Mouse (Mus musculus): ENCODE results near the gene Ccdc85c. TPM values are rescaled to one million over a fixed set of nuclear protein-coding genes. Genes with fewer than 3 reads are reported as not detected.

Ccdc85c gene
- polyA plus RNA-seq, 1 experiment from 2014 or later: 20.4 TPM

GRCm38 (mm10) chr12:108312432-108312851, 37.2 kb upstream of the Ccdc85c start:
- peak overlapping the region; percentile 26; the same call in 1 of the 2 replicates for H3K27ac ChIP-seq (ENCODE audit: low read depth, low read length)
- no peaks in the 10 kb centered on the region for H3K9me3 ChIP-seq (ENCODE audit: control insufficient read depth, low read length)
- H3K4me3 ChIP-seq (ENCODE audit: low read depth, low read length): no peak overlapping the region
- H3K4me2 ChIP-seq: no peak overlapping the region
- no peak overlapping the region for H3K9ac ChIP-seq (ENCODE audit: low read length)
- 23% methylated on average over 6 of the region's 6 CpGs for WGBS
- peak; percentile 41; the same call in 1 of the 2 replicates for ATAC-seq (ENCODE audit: low FRiP score)
- H3K36me3 ChIP-seq (ENCODE audit: control insufficient read depth, insufficient read depth, low read length): no peaks in the 10 kb centered on the region
- H3K4me1 ChIP-seq (ENCODE audit: control insufficient read depth, insufficient read depth, low read length): peaks cover 33% of the 10 kb centered on the region
- H3K27me3 ChIP-seq (ENCODE audit: control insufficient read depth, insufficient read depth, low read length): no peaks in the 10 kb centered on the region
- DNase-seq (ENCODE audit: low spot score, missing footprints): no peak

- Histone ChIP-seq H3K36me3 (ENCODE audit: control insufficient read depth, insufficient read depth, low read length) (no peaks in the 10 kb centered on the region), H3K27ac (ENCODE audit: low read depth, low read length) (no peak overlapping the region)
- no peak for ATAC-seq (ENCODE audit: low FRiP score)
These were observed 36.6 kb upstream of the Ccdc85c start for GRCm38 (mm10) chr12:108311741-108312290.

GRCm38 (mm10) chr12:108310456-108311027, 35.3 kb upstream of the Ccdc85c start:
- no peaks in the 10 kb centered on the region; the same call in 1 of the 2 replicates for H3K27me3 ChIP-seq (ENCODE audit: control insufficient read depth, insufficient read depth, low read length)
- H3K36me3 ChIP-seq (ENCODE audit: control insufficient read depth, insufficient read depth, low read length): no peaks in the 10 kb centered on the region
- DNase-seq (ENCODE audit: low spot score, missing footprints): no peak
- H3K9ac ChIP-seq (ENCODE audit: low read length): no peak overlapping the region
- no peak overlapping the region for H3K27ac ChIP-seq (ENCODE audit: low read depth, low read length)
- ATAC-seq (ENCODE audit: low FRiP score): no peak
- H3K4me1 ChIP-seq (ENCODE audit: control insufficient read depth, insufficient read depth, low read length): peaks cover 32% of the 10 kb centered on the region
- no peak overlapping the region for H3K4me2 ChIP-seq
- no peak overlapping the region for H3K4me3 ChIP-seq (ENCODE audit: low read depth, low read length)
- H3K9me3 ChIP-seq (ENCODE audit: control insufficient read depth, low read length): no peaks in the 10 kb centered on the region
- 73% methylated on average over 7 of the region's 7 CpGs for WGBS

More at GRCm38 (mm10) chr12:108311741-108312290, 36.6 kb upstream of the Ccdc85c start:
- WGBS: 88% methylated on average over 27 of the region's 27 CpGs
- Histone ChIP-seq H3K4me2 (no peak overlapping the region), H3K9ac (ENCODE audit: low read length) (no peak overlapping the region), H3K4me1 (ENCODE audit: control insufficient read depth, insufficient read depth, low read length) (peaks cover 32% of the 10 kb centered on the region), H3K27me3 (ENCODE audit: control insufficient read depth, insufficient read depth, low read length) (no peaks in the 10 kb centered on the region), H3K9me3 (ENCODE audit: control insufficient read depth, low read length) (no peaks in the 10 kb centered on the region), H3K4me3 (ENCODE audit: low read depth, low read length) (no peak overlapping the region)
- no peak for DNase-seq (ENCODE audit: low spot score, missing footprints)

- 83% methylated on average over 4 of the region's 4 CpGs for WGBS
- Histone ChIP-seq H3K9ac (ENCODE audit: low read length) (no peak overlapping the region), H3K9me3 (ENCODE audit: control insufficient read depth, low read length) (no peaks in the 10 kb centered on the region), H3K27ac (ENCODE audit: low read depth, low read length) (no peak overlapping the region), H3K4me1 (ENCODE audit: control insufficient read depth, insufficient read depth, low read length) (peaks cover 32% of the 10 kb centered on the region), H3K4me3 (ENCODE audit: low read depth, low read length) (no peak overlapping the region), H3K4me2 (no peak overlapping the region), H3K27me3 (ENCODE audit: control insufficient read depth, insufficient read depth, low read length) (no peaks in the 10 kb centered on the region; the same call in 1 of the 2 replicates), H3K36me3 (ENCODE audit: control insufficient read depth, insufficient read depth, low read length) (no peaks in the 10 kb centered on the region)
- DNase-seq (ENCODE audit: low spot score, missing footprints): no peak
- ATAC-seq (ENCODE audit: low FRiP score): no peak
These were observed 34.8 kb upstream of the Ccdc85c start for GRCm38 (mm10) chr12:108310041-108310440.

- no peaks in the 10 kb centered on the region; the same call in 1 of the 2 replicates for H3K27me3 ChIP-seq (ENCODE audit: control insufficient read depth, insufficient read depth, low read length)
- H3K9me3 ChIP-seq (ENCODE audit: control insufficient read depth, low read length): no peaks in the 10 kb centered on the region
- peaks cover 32% of the 10 kb centered on the region for H3K4me1 ChIP-seq (ENCODE audit: control insufficient read depth, insufficient read depth, low read length)
- H3K27ac ChIP-seq (ENCODE audit: low read depth, low read length): no peak overlapping the region
- H3K9ac ChIP-seq (ENCODE audit: low read length): no peak overlapping the region
- ATAC-seq (ENCODE audit: low FRiP score) (no peak), DNase-seq (ENCODE audit: low spot score, missing footprints) (no peak)
- no peaks in the 10 kb centered on the region for H3K36me3 ChIP-seq (ENCODE audit: control insufficient read depth, insufficient read depth, low read length)
- 71% methylated on average over 8 of the region's 8 CpGs for WGBS
- H3K4me3 ChIP-seq (ENCODE audit: low read depth, low read length): no peak overlapping the region
- H3K4me2 ChIP-seq: no peak overlapping the region
These were observed 34.0 kb upstream of the Ccdc85c start for GRCm38 (mm10) chr12:108309116-108309794.

- Histone ChIP-seq H3K4me2 (no peak overlapping the region), H3K36me3 (ENCODE audit: control insufficient read depth, insufficient read depth, low read length) (no peaks in the 10 kb centered on the region), H3K27ac (ENCODE audit: low read depth, low read length) (no peak overlapping the region), H3K27me3 (ENCODE audit: control insufficient read depth, insufficient read depth, low read length) (no peaks in the 10 kb centered on the region; the same call in 1 of the 2 replicates), H3K4me3 (ENCODE audit: low read depth, low read length) (no peak overlapping the region), H3K9me3 (ENCODE audit: control insufficient read depth, low read length) (no peaks in the 10 kb centered on the region), H3K9ac (ENCODE audit: low read length) (no peak overlapping the region), H3K4me1 (ENCODE audit: control insufficient read depth, insufficient read depth, low read length) (peaks cover 32% of the 10 kb centered on the region)
- no peak for ATAC-seq (ENCODE audit: low FRiP score)
- no peak for DNase-seq (ENCODE audit: low spot score, missing footprints)
- 94% methylated on average over 16 of the region's 16 CpGs for WGBS
These were observed 33.2 kb upstream of the Ccdc85c start for GRCm38 (mm10) chr12:108308363-108308856.

- no peak overlapping the region for H3K4me3 ChIP-seq (ENCODE audit: low read depth, low read length)
- peak overlapping the region; percentile 0; the same call in 1 of the 2 replicates for H3K4me2 ChIP-seq
- 23% methylated on average over 14 of the region's 14 CpGs for WGBS
- H3K27ac ChIP-seq (ENCODE audit: low read depth, low read length): no peak overlapping the region
- ATAC-seq (ENCODE audit: low FRiP score) (no peak), DNase-seq (ENCODE audit: low spot score, missing footprints) (peak; percentile 95)
- no peaks in the 10 kb centered on the region for H3K9me3 ChIP-seq (ENCODE audit: control insufficient read depth, low read length)
- H3K4me1 ChIP-seq (ENCODE audit: control insufficient read depth, insufficient read depth, low read length): peaks cover 26% of the 10 kb centered on the region
- H3K9ac ChIP-seq (ENCODE audit: low read length): no peak overlapping the region
- H3K27me3 ChIP-seq (ENCODE audit: control insufficient read depth, insufficient read depth, low read length): no peaks in the 10 kb centered on the region; the same call in 1 of the 2 replicates
- no peaks in the 10 kb centered on the region for H3K36me3 ChIP-seq (ENCODE audit: control insufficient read depth, insufficient read depth, low read length)
These were observed 32.3 kb upstream of the Ccdc85c start for GRCm38 (mm10) chr12:108307553-108307952.

GRCm38 (mm10) chr12:108305812-108306794, 30.9 kb upstream of the Ccdc85c start, which contains the start of gene Hhipl1:
Hhipl1 (plus strand) TSS chr12:108306270.
- no peaks in the 10 kb centered on the region for H3K9me3 ChIP-seq (ENCODE audit: control insufficient read depth, low read length)
- H3K27me3 ChIP-seq (ENCODE audit: control insufficient read depth, insufficient read depth, low read length): no peaks in the 10 kb centered on the region; the same call in 1 of the 2 replicates
- peaks cover 19% of the 10 kb centered on the region for H3K4me1 ChIP-seq (ENCODE audit: control insufficient read depth, insufficient read depth, low read length)
- DNase-seq (ENCODE audit: low spot score, missing footprints) (peak; percentile 95), ATAC-seq (ENCODE audit: low FRiP score) (peak; percentile 78)
- H3K9ac ChIP-seq (ENCODE audit: low read length): peak within 1 kb of the TSS; percentile 90
- peak within 1 kb of the TSS; percentile 94 for H3K4me2 ChIP-seq
- H3K27ac ChIP-seq (ENCODE audit: low read depth, low read length): no peak within 1 kb of the TSS
- no peaks in the 10 kb centered on the region for H3K36me3 ChIP-seq (ENCODE audit: control insufficient read depth, insufficient read depth, low read length)
- 5% methylated on average over 67 of the region's 67 CpGs for WGBS
- H3K4me3 ChIP-seq (ENCODE audit: low read depth, low read length): peak within 1 kb of the TSS; percentile 54

Data from midbrain, embryonic 11.5 days (tissue).